Mouse (Mus musculus) C2C12 (cell line): ENCODE measurements around the gene Vti1a. TPM values are rescaled to one million over a fixed set of nuclear protein-coding genes. Genes with fewer than 3 reads are reported as not detected.

ENCODE experiments used
- H3K27me3 ChIP-seq: one replicate; pipeline ENCODE4 v1.6.1; 2011; ENCODE audit not compliant: control insufficient read depth, insufficient read depth, insufficient read length
- H3K36me3 ChIP-seq: one replicate; pipeline ENCODE4 v1.6.1; 2011; ENCODE audit not compliant: control insufficient read depth, insufficient read depth
- H3K4me3 ChIP-seq: one replicate; pipeline ENCODE4 v1.5.1; 2011; ENCODE audit warnings: mild to moderate bottlenecking, control low read depth; ENCODE audit not compliant: poor library complexity, insufficient read depth, severe bottlenecking
- H3K79me2 ChIP-seq: one replicate; pipeline ENCODE4 v1.6.1; 2011; ENCODE audit not compliant: control insufficient read depth, insufficient read depth
- H3K79me3 ChIP-seq: one replicate; pipeline ENCODE4 v1.6.1; 2011; ENCODE audit warnings: low read depth, control low read depth
- H3ac ChIP-seq: one replicate; pipeline ENCODE3; 2011; ENCODE audit warnings: low read depth; ENCODE audit not compliant: control insufficient read depth, insufficient read length
- CEBPB ChIP-seq: IDR thresholded peaks from one replicate; pipeline ENCODE4 v1.6.1; 2011; ENCODE audit warnings: low read depth, mild to moderate bottlenecking, control low read depth, moderate library complexity
- CTCF ChIP-seq: IDR thresholded peaks from one replicate; pipeline ENCODE4 v1.5.1; 2011; ENCODE audit not compliant: control insufficient read depth, insufficient read depth, insufficient read length
- FOSL1 ChIP-seq: IDR thresholded peaks from one replicate; pipeline ENCODE4 v1.8.0; 2011; ENCODE audit warnings: mild to moderate bottlenecking, low read length; ENCODE audit not compliant: poor library complexity, insufficient read depth, severe bottlenecking
- MAX ChIP-seq: IDR thresholded peaks from one replicate; pipeline ENCODE4 v1.6.1; 2011; ENCODE audit warnings: mild to moderate bottlenecking, control low read depth
- MYOD1 ChIP-seq: IDR thresholded peaks from one replicate; pipeline ENCODE4 v1.6.1; 2011; ENCODE audit warnings: low read depth; ENCODE audit not compliant: control insufficient read depth, insufficient read length
- MYOG ChIP-seq: IDR thresholded peaks from one replicate; pipeline ENCODE4 v1.6.1; 2011; ENCODE audit not compliant: control insufficient read depth, insufficient read length; ENCODE audit errors: extremely low read depth
- USF1 ChIP-seq: IDR thresholded peaks from one replicate; pipeline ENCODE4 v1.6.1; 2011; ENCODE audit warnings: low read depth, mild to moderate bottlenecking, control low read depth, moderate library complexity
- polyA plus RNA-seq: library from polyadenylated mRNA; unstranded; fragments of >200 nt; fragmentation: generic; extraction: Trizol; gene quantifications from one replicate; pipeline ENCODE4 v1.2.1, GENCODE M21; 2012; ENCODE audit warnings: missing spikeins

The Vti1a gene
- polyA plus RNA-seq, 1 experiment: 10.4 TPM

GRCm38 (mm10) chr19:55463670-55464069 is 147.6 kb downstream of the Vti1a start:
- Histone ChIP-seq H3ac (no peak overlapping the region), H3K4me3 (no peak overlapping the region), H3K27me3 (no peaks in the 10 kb centered on the region), H3K79me3 (no peaks in the 10 kb centered on the region), H3K36me3 (no peaks in the 10 kb centered on the region), H3K79me2 (no peaks in the 10 kb centered on the region)
- TF ChIP-seq CTCF (no peak), CEBPB (no peak), MAX (no peak), USF1 (no peak), FOSL1 (no peak), MYOD1 (no peak), MYOG (no peak)

DNA sequence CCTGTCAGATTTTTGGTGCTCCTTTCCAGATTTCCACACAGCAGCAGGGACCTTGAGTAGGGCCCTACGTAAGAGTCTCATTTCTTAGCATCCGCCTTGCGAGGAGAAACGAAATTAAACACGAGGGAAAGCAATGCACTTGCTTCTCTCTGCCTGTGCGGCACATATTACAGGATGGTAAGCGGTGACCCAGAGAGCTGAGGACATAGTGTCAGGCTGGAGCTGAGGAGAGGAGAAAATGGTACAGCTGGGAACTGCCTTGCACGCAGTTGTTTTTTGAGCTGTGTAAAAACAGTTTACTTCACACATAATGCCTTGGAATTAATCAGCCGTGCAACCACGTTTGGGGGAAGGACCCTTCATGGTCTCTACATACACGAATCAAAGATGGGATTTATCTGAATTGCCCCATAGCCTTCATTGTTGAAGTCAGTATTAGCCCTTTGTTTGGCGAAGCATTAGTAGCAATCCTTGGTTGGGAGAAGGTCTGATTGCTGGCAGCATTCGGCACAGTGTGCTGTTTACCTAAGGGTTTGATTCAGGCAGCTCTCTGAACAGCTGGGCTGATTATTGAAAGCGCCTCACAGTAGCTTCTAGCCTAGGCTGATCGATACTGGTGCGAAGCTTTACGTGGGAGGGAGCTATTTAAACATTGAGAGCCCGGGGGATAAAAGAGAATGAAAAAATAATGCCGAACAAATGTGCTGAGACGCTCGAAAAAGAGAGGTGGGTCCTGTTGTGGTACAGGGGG is 153.4 kb downstream of the Vti1a start:
- Histone ChIP-seq H3K79me2 (no peaks in the 10 kb centered on the region), H3K4me3 (no peak overlapping the region), H3ac (no peak overlapping the region), H3K36me3 (no peaks in the 10 kb centered on the region), H3K27me3 (no peaks in the 10 kb centered on the region), H3K79me3 (no peaks in the 10 kb centered on the region)
- TF ChIP-seq MYOD1 (no peak), MYOG (no peak), CEBPB (no peak), USF1 (no peak), FOSL1 (no peak), MAX (no peak), CTCF (no peak)

DNA sequence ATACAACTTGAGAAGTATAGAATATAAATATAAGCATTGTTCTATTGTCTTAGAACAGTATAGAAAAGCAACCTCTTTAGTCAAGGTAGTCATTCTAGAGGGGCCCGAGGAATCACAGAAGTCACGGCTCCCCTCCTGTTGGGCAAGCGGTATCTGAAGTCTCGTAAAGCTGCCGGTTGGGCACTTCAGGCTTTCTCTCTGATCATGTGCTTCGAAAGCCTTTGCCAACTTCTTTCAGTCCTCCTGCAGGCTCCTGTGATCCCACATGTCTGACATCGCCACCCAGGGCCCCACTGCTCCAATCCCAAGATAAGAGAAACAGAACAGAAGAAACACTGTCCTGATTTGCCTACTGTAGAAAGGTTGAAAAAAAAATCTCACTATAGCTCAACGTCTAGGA is 156.5 kb downstream of the Vti1a start:
- no peak overlapping the region for H3ac ChIP-seq
- H3K79me2 ChIP-seq: no peaks in the 10 kb centered on the region
- no peak overlapping the region for H3K4me3 ChIP-seq
- TF ChIP-seq MAX (no peak), MYOD1 (no peak), USF1 (no peak), FOSL1 (no peak), MYOG (no peak)
- no peaks in the 10 kb centered on the region for H3K27me3 ChIP-seq
- no peaks in the 10 kb centered on the region for H3K36me3 ChIP-seq
- no peaks in the 10 kb centered on the region for H3K79me3 ChIP-seq

DNA sequence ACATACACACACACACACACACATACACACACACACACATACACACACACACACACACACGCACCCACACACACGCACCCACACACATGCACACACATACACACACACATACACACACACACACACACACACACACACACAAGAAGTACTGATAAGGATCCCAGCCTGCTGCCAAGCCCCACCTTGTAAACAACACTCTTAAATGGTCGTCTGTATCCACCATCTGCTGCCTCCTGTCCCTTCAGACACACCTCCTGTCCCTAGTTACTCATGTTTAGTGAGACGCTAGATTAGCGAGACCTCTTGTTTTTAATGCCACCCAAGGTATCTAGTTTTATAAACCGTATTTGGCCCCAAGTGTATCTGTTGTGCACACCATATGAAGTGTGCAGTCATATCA is 158.1 kb downstream of the Vti1a start:
- TF ChIP-seq CTCF (no peak), MAX (no peak), USF1 (no peak), FOSL1 (no peak), MYOG (no peak), MYOD1 (no peak)
- Histone ChIP-seq H3ac (no peak overlapping the region), H3K4me3 (no peak overlapping the region), H3K27me3 (no peaks in the 10 kb centered on the region), H3K79me2 (no peaks in the 10 kb centered on the region), H3K79me3 (no peaks in the 10 kb centered on the region), H3K36me3 (no peaks in the 10 kb centered on the region)

DNA sequence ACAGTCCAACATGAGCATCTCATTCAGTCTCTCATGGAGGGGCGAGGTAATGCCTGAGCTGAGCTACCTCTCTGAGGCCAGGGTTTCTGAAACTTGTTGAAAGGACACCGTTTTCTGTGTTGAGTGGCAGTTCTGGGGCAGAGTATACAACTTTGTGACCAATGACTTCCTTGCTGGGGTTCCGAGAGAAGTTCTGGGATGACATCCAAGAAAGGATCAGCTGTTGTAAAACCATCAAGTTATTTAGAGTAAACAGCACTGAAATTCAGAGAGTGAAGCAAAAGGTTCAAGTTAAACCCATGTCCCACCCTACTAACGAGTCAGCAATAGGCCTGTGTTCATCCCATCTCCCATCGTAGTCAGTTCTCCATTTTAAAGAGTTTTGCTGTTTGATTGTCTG is 164.4 kb downstream of the Vti1a start:
- Histone ChIP-seq H3K79me2 (no peaks in the 10 kb centered on the region), H3K36me3 (no peaks in the 10 kb centered on the region), H3K79me3 (no peaks in the 10 kb centered on the region), H3K27me3 (no peaks in the 10 kb centered on the region), H3ac (no peak overlapping the region), H3K4me3 (no peak overlapping the region)
- TF ChIP-seq USF1 (no peak), FOSL1 (no peak), MYOG (no peak), MYOD1 (no peak), CEBPB (no peak), CTCF (no peak), MAX (no peak)

- H3K36me3 ChIP-seq: no peaks in the 10 kb centered on the region
- H3ac ChIP-seq: no peak overlapping the region
- TF ChIP-seq MAX (no peak), CEBPB (no peak), USF1 (no peak), MYOG (no peak), CTCF (no peak), MYOD1 (no peak), FOSL1 (no peak)
- no peaks in the 10 kb centered on the region for H3K27me3 ChIP-seq
- no peak overlapping the region for H3K4me3 ChIP-seq
- H3K79me2 ChIP-seq: no peaks in the 10 kb centered on the region
- H3K79me3 ChIP-seq: no peaks in the 10 kb centered on the region
Observed at GRCm38 (mm10) chr19:55481308-55481707, 165.2 kb downstream of the Vti1a start.
